Mouse (Mus musculus): ENCODE measurements around the gene Map3k4. TPM values are rescaled to one million over a fixed set of nuclear protein-coding genes. Genes with fewer than 3 reads are reported as not detected.
"Not testable (repeated sequence)": the region's sequence is repeated elsewhere in the genome, so short reads cannot be mapped to it uniquely, and the experiment has no call there.

The Map3k4 gene
- total RNA-seq, 2 experiments from 2014 or later: 21.8 to 26.6 TPM

DNA sequence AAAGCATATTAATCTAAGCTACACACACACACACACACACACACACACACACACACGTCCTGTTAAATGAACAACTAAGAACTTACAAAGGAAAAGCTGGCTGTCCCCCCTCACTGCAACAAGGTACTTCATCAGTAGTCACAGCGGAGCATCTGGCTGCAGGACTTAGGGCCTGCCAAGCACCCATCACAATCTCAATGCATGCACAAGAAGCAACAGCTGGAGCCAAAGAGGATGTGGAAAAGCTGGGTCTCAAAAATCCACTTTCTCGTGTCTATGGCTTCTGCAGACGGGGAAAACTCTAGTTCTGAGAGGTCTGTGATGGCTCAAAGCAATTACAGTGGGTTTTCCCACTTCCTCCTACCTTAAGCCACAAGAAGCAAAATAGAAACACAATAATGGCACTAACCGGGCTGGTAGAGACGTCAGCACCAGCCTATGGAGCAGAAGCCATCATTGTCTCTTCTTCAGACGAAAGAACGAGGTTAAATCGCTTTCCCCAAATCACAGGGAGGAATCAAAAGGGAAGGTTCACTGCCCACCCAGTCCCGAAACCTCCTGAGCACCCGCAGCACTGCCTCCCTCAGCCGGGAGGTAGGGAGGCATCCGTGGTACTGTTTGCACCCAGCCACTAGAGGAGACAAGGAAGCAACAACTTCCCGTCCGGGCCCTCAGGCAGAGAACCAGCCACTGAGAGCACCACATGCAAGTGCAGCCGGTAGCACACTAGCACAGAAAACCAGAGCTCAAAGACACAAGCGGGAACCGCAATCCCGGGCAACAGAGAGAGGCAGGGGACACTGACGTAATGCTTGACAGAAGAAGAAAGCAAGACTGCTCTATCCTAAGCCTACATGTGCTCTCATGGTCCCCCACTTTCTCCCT, 11.1 kb downstream of the Map3k4 start:
- DNase-seq: no peak

- DNase-seq: no peak
These were observed 13.9 kb downstream of the Map3k4 start for GRCm38 (mm10) chr17:12304658-12305057.

GRCm38 (mm10) chr17:12300896-12301706, 17.5 kb downstream of the Map3k4 start:
- DNase-seq: no peak

DNA sequence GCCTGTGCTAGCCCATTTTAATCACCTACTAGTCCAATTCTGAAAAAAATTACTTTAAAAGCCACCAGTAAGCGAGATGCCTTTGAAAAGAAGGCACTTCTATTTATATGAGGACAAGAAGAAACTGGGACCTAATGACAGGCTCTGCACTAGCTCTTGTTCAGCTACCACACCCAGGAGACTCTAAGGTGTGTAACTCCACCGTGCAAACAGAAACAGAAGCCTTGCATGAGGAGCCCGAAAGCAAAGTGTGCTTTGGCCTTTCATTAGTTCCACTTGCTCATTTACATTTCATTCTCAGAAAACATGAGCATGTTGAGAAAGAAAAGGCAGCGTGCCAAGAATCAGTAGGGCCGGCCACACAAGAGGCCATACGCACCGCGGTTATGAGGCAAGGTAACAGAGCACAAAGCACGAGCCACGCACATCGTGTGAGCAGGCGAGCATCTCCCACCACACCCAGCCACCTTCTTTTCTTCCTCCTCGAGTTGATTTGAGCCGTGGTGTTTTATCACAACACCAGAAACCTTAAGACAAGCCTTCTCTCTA, 18.4 kb downstream of the Map3k4 start:
- no peak for DNase-seq

GRCm38 (mm10) chr17:12299371-12299770, 19.2 kb downstream of the Map3k4 start:
- DNase-seq: no peak

DNA sequence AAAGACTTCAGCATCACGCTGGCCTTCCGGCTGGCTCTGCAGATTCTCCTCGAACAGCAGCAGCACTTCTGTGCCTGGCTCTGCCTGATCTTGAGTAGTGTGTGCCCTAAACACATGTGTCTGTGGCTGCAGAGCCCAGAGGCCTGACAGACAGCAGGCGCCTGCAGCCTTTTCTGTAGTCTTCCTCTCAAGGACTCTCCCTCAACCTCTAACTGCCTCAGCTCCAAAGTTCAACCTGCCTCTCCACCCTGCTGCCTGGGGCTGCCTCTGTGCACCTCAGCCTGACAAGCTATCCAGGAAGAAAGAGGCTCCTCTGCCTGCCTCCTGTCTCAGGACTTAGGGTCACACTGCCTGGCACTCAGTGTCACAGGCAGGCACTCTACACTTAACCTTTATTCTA, 20.6 kb downstream of the Map3k4 start:
- DNase-seq: no peak

DNA sequence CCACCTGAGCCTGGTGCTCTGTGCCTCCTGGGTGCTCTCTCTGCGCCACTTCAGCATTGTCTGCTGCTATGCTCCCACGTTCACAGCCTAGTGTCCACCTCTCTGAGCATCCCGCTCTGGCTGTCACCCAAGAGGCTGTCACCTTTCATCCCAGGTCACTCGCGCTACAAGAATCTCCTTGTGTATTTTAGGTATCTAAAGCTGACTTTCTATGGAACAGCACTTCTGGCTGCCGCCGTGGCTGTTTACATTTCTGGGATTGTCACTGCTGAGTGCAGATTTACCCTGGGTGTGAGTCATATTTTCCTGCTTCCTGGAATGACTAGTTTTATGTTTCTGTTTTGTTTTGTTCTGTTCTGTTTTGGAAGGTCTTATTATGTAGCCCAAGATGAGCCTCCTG, 21.3 kb downstream of the Map3k4 start:
- DNase-seq: no peak

DNA sequence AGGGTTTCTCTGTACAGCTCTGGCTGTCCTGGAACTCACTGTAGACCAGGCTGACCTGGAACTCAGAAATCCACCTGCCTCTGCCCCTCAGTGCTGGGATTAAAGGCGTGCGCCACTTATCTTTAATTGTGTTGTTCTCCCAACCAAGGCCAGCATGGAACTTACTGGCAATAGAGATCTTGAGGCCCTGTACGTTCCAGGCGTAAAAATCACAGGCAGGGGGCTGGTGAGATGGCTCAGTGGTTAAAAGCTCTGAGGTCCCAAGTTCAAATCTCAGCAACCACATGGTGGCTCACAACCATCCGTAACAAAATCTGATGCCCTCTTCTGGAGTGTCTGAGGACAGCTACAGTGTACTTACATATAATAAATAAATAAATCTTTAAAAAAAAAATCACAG, 22.7 kb downstream of the Map3k4 start:
- DNase-seq: not testable (repeated sequence)

DNA sequence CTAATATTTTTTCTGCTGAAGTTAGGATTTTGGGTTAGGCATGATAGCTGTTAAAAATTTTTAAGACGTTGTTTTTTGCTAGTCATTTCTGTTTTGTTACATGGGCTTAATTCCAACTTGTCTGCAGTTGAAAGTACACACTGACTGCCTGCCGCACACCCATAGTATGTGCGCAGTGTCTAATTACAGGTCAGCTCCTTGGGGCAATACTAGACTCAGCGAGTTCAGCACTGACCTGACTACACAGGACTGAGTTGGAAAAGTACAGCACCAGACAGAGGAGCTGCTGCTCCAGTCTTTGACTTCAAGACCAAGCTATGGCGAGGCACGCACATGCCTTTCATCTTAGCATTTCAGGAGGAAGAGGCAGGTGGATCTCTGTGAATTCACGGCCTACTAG, 24.2 kb downstream of the Map3k4 start:
- DNase-seq: no peak

DNA sequence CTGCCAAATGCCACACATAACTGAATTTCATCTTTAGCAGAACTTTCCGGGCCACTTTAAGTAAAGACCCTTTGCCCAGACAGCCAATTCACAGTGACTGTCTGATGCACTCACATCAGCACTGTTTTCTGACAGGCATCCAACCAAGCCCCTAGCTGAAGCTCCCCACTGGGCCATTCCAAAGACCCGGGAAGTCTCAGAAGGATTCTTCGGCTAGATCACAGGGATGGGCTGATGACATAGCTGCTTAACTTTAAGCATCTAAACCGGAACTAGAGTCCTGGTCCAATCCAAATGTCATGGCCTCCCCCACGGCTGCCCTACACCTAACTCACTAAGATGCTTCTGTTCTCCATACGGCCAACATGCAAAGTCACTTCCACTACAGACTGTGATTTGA, 25.0 kb downstream of the Map3k4 start:
- DNase-seq: no peak

DNA sequence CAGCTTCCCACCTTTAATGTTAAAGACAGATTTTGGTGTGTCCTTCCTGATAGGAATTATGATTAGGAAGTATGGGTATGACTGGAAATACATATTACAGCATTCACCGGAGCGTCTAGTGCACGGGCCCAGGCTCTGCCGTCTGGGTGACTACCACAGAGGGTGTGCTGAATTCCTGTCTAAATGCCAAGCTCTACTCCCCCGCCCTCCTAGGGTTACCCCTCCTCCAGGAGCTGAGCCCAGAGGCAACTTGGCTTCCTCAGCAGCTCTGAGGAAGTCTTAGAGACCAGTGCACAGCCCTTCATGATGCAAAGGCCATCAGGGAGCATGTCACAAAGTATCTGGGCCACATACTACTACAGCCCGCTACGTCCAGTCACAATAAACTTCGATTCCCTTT, 25.7 kb downstream of the Map3k4 start:
- no peak for DNase-seq

DNA sequence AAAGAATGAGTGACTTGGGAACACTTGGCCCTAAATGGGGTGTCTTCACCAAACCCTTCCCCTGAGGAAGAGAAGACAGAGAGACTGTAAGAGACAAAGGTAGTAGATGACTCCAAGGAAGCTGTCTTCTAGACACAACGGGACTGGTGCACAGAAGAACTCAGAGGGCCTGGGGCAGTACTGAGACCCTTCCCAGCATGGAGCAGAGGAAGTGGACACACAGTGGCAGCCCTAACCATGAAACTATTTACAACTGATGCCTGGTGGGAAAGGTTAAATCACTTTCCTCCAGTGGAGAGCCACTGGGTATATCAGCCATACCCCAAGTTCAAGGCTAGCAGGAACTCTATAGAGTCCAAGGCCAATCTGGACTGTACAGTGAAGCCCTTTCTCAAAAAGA, 26.2 kb downstream of the Map3k4 start:
- DNase-seq: no peak

DNA sequence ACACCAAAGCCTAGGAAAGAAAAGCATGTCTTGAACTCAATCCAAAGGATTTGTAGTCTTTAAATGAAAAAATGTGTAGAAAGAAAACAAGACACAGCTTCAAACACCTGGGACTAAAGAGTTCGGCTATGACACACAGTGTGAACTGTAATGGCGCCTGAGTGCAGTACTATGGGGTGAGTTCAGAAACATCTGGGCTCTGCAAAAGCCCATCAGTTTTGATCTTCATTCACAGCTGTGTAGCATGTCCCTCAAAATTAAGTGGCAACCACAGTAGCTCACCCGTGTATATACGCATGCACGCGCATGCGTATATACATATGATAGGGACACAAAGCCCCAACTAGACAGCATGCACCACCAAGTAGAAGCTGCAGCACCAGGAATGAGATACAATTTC, 27.4 kb downstream of the Map3k4 start:
- no peak for DNase-seq

DNA sequence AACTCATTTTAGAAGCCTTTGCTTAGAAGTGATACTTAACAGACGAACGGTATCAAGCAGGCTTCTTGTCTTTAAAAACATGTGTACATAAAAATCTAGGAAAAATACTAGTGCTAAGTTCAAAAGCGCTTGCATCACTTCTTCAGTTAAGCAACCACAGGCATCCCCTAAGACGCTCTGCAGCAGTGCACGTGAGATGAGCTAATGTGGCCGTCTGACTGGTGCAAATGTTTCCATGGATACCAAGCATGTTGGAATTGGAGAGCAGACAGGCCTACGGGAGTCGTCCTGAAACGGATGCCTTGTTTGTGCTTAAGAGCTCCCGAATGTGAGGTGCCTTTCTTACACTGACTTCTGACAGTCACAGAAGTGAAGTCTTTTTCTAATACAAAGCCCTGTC, 27.9 kb downstream of the Map3k4 start:
- no peak for DNase-seq

- not testable (repeated sequence) for DNase-seq
These were observed 28.8 kb downstream of the Map3k4 start for GRCm38 (mm10) chr17:12289836-12290235.

DNA sequence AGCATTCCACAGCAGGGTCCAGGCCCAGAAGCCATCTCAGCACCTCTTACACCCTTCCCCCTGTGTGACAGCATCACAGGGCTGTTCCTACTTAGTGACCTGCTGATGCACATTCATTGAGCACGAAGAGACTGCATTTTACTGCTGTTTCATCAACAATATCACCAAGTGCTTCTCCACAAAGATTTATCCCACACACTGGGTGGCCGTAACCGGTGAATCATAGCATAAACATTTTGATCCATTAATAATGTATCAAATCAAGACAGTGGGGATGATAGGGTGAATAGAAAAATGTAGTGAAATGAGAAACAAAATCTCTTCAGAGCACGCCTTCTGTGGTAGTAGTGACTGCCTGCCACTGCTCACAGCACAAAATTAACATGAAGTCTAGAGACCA, 29.7 kb downstream of the Map3k4 start:
- no peak for DNase-seq

DNA sequence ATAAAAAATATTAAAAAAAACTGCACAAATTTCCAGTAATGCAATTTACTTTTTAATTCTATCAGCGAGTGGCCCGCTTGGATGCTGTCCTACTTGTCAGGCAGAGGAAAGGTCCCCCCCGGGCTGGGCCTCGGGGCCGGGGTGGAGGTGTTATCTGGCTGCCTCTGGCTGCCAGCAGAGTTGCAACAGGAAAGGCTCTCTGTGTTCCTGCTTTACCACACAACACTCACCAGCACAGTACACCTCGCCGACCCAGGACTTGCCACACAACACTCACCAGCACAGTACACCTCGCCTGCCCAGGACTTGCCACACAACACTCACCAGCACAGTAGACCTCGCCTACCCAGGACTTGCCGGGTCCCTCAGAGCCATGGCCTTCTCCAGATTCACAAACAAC, 38.8 kb downstream of the Map3k4 start:
- DNase-seq: no peak

- DNase-seq: no peak
These were observed 40.5 kb downstream of the Map3k4 start for GRCm38 (mm10) chr17:12278073-12278472.

DNA sequence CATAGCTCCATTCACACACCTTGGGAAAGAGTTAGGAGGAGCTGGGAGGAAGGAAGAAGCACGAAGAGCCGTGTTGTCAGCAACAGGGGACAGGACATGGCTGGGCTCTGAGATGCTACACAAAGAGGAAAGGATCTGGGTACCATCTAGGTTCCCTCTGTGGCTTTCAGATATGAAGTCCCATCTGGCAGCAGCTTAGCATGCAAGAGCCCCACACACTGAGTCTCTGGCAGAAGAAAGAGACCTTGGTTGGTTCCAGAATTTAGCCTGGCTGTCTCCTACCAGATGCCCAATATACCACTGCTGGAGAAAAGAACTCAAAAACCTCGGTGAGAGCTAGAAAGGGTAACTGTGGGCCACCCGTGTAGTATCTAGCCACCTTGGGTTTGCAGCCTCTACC, 41.3 kb downstream of the Map3k4 start:
- DNase-seq: no peak

- DNase-seq: no peak
These were observed 41.9 kb downstream of the Map3k4 start for GRCm38 (mm10) chr17:12276496-12277200.

DNA sequence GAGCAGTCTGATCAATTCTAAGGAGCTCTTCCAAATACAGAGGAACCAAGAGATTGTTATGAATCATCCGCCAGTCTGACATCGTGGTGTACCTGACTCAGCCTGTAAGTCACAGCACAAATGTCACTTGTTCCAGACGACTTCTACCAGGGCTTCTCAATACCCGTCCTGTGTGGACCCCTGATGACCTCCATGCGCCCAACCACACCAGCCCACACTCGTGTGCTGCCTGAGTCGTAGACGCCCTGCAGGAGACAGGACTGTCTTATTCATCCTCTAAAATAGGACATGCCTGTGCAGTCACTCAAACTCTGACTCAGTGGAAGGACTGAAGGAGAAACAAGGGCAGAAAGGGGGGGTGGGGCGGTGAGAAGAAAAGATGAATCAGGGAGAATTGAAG, 42.8 kb downstream of the Map3k4 start:
- no peak for DNase-seq

- DNase-seq: no peak
These were observed 45.6 kb downstream of the Map3k4 start for GRCm38 (mm10) chr17:12273032-12273431.

DNA sequence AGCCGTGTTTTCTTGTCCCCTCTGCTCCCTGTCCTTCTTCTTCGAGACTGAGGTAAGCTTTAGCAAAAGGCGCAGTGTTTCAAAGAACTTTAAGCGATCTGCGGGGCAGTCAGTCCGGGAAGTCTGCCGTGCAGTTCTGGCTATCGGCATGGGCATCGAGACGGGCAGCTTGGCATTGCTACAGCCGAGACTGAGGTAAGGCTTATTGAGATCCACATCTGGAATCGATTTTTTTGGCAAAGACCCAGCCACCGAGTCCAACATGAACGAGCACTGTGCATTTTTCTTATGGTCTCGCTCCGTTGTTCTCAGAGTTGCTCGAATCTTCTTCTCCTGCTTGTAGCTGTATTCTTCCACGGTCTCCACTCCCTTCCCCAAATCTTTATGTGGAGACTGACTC, 46.8 kb downstream of the Map3k4 start:
- no peak for DNase-seq

All from gastrocnemius, postnatal 10 days (tissue).